Mouse (Mus musculus) midbrain, embryonic 13.5 days (tissue): Measurements from ENCODE around the gene Elavl4. TPM values are rescaled to one million over a fixed set of nuclear protein-coding genes. Genes with fewer than 3 reads are reported as not detected.

ENCODE experiments used
- ATAC-seq: fragments of 200-750 bp; cut with Nextera tagmentation; 2 replicates; pipeline ENCODE4 v1.8.0; 2017; ENCODE audit warnings: mild to moderate bottlenecking, moderate TSS enrichment, moderate library complexity
- H3K27ac ChIP-seq: fragments of 300-500 bp; sonication (generic); 2 replicates; pipeline ENCODE4 v1.5.1; 2015; ENCODE audit warnings: inconsistent platforms, mild to moderate bottlenecking, moderate library complexity
- H3K27me3 ChIP-seq: fragments of 300-500 bp; sonication (generic); 2 replicates; pipeline ENCODE4 v1.6.1; 2015; ENCODE audit warnings: mild to moderate bottlenecking, inconsistent platforms
- H3K36me3 ChIP-seq: fragments of 300-500 bp; sonication (generic); 2 replicates; pipeline ENCODE4 v1.6.1; 2015; ENCODE audit warnings: mild to moderate bottlenecking, inconsistent platforms
- H3K4me1 ChIP-seq: fragments of 300-500 bp; sonication (generic); replicated peaks from 2 replicates; pipeline ENCODE4 v1.6.1; 2015; ENCODE audit warnings: inconsistent platforms
- H3K4me2 ChIP-seq: fragments of 300-500 bp; sonication (generic); replicated peaks from 2 replicates; pipeline ENCODE4 v1.6.1; 2015; ENCODE audit warnings: moderate library complexity, mild to moderate bottlenecking, inconsistent platforms
- H3K4me3 ChIP-seq: fragments of 300-500 bp; sonication (generic); replicated peaks from 2 replicates; pipeline ENCODE4 v1.5.1; 2015; ENCODE audit warnings: mild to moderate bottlenecking, inconsistent platforms
- H3K9ac ChIP-seq: fragments of 300-500 bp; sonication (generic); replicated peaks from 2 replicates; pipeline ENCODE4 v1.6.1; 2015; ENCODE audit warnings: mild to moderate bottlenecking, inconsistent platforms
- H3K9me3 ChIP-seq: fragments of 300-500 bp; sonication (generic); 2 replicates; pipeline ENCODE4 v1.6.1; 2016; ENCODE audit warnings: mild to moderate bottlenecking, inconsistent platforms
- WGBS: fragments of 180-500 bp; shearing (Covaris S2); methylation state at CpG from one replicate; pipeline ENCODE4 v1.1.7; 2015; 5-methylcytosine and 5-hydroxymethylcytosine counted together
- polyA plus RNA-seq: library from polyadenylated mRNA; unstranded; fragments of >200 nt; fragmentation: Nextera tagmentation; extraction: Ambion mirVana; gene quantifications from 2 replicates; pipeline ENCODE4 v1.2.1, GENCODE M21; 2015

The Elavl4 gene
- polyA plus RNA-seq, 1 experiment from 2014 or later = 327 TPM

DNA sequence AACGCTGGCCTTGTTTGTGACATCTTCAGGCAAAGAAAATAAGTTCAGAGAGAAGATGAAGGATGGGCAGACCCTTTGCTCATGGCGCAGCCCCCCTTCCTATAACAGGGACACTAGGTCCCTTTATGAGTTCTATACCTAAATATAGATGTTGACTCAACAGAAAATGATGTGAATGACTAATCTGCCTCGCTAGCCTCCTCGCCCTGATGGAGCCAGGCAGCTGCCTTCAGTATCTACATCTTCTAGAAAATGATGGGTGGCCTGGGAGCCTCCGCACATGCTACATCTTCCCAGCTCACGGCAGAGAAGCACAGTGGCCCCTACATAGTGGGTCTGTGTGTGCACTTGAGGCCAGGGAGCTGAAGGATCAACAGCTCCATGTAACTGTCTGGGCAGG is 137.2 kb downstream of the Elavl4 start:
- H3K36me3 ChIP-seq = peaks cover 60% of the 10 kb centered on the region
- H3K4me3 ChIP-seq = no peak overlapping the region
- H3K4me2 ChIP-seq = no peak overlapping the region
- peaks cover 42% of the 10 kb centered on the region for H3K4me1 ChIP-seq
- 88% methylated on average over 6 of the region's 6 CpGs for WGBS
- H3K27ac ChIP-seq = peak overlapping the region; percentile 14; the same call in 1 of the 2 replicates
- H3K9ac ChIP-seq = no peak overlapping the region
- H3K9me3 ChIP-seq = no peaks in the 10 kb centered on the region
- H3K27me3 ChIP-seq = no peaks in the 10 kb centered on the region
- no peak for ATAC-seq

DNA sequence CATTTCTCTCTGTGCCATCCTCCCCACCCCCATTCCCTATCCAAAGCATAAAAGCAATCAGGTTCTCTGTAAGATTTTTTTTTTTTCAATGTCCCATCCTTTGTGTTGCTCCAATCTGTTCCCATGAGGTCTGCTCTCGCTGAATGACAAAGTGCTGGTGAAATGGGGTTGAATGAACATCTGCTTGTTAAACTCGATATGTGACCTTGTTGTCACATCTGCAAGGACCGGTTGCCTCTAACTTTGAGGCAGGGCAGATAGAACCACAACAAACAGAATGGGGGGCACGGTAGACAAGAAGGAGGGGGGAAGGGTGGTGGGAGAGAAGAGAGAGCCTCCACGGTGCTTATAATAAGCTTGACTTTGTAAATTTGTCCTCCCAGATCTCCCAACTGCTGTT is 138.0 kb downstream of the Elavl4 start:
- Histone ChIP-seq H3K27ac (0 out of 2 replicates have a peak overlapping the region, but pooled peaks have one; percentile 5), H3K27me3 (no peaks in the 10 kb centered on the region), H3K36me3 (peaks cover 61% of the 10 kb centered on the region), H3K4me2 (no peak overlapping the region), H3K4me1 (peaks cover 42% of the 10 kb centered on the region), H3K4me3 (no peak overlapping the region), H3K9me3 (no peaks in the 10 kb centered on the region), H3K9ac (no peak overlapping the region)
- no peak for ATAC-seq
- WGBS = 42% methylated on average over 5 of the region's 5 CpGs

DNA sequence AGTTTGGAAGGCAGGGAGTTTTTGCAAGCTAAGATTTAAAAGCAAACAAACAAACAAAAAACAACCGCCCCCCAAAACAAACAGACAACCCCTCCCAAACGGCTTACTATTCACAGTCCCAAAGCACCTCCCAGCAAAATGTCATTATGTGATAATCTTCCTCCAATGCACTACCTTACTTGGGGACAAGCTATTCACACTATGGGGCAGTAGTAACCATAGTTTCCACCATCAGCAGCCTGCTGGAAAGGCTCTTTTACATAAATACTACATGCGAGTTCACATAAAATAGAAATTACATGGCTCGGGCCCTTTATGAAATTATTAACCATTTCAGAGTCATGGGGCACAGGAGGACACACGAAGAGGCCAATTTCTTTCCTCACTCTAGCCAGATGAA is 141.5 kb downstream of the Elavl4 start:
- Histone ChIP-seq H3K27ac (0 out of 2 replicates have a peak overlapping the region, but pooled peaks have one; percentile 41), H3K4me3 (no peak overlapping the region), H3K4me1 (peaks cover 42% of the 10 kb centered on the region), H3K9ac (no peak overlapping the region), H3K4me2 (no peak overlapping the region), H3K36me3 (peaks cover 56% of the 10 kb centered on the region), H3K27me3 (no peaks in the 10 kb centered on the region), H3K9me3 (no peaks in the 10 kb centered on the region)
- ATAC-seq = no peak
- 68% methylated on average over 5 of the region's 5 CpGs for WGBS

DNA sequence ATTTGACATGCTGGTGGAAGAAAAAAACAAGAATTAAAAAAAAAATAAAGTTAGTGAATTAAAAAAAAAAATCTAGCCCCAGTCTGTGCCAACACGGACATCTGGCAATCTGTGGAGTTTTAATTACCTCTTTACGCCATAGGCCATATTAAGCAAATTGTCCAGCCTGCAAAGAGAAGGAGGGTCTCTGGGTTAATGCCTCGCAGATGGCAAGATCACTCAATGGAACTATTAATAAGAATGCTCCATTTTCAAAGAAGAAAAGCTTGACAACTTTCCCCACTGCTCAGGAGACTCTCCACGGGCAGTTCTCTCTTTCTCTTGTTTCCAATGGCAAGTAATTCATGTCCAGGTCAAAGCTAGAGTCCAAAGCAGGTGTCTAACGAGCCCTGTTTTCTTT is 142.1 kb downstream of the Elavl4 start:
- Histone ChIP-seq H3K9ac (no peak overlapping the region), H3K4me3 (no peak overlapping the region), H3K27me3 (no peaks in the 10 kb centered on the region), H3K4me1 (peaks cover 38% of the 10 kb centered on the region), H3K9me3 (no peaks in the 10 kb centered on the region), H3K27ac (0 out of 2 replicates have a peak overlapping the region, but pooled peaks have one; percentile 27), H3K4me2 (no peak overlapping the region), H3K36me3 (peaks cover 51% of the 10 kb centered on the region)
- WGBS = 34% methylated on average over 5 of the region's 5 CpGs
- ATAC-seq = 0 out of 2 replicates have a peak, but pooled peaks have one; percentile 2

DNA sequence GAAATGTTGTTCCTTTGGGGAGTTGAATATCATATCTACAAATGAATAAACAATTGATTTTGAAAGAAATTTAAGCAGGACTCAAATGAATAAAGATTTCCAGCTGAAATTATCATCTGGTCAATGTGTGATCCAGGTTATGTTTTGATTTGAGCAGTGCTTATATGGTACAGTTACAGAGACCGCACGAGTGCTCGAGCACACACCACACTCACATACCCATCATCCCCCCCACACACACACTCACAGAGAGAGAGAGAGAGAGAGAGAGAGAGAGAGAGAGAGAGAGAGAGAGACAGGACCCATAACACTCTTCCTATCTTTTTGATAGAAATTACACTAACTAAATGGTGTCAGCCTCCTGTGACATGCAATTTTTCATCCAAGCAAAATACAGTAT is 150.0 kb downstream of the Elavl4 start:
- peaks cover 5% of the 10 kb centered on the region; the same call in 1 of the 2 replicates for H3K4me1 ChIP-seq
- H3K36me3 ChIP-seq = peaks cover 9% of the 10 kb centered on the region
- no peak overlapping the region for H3K27ac ChIP-seq
- H3K9me3 ChIP-seq = no peaks in the 10 kb centered on the region
- H3K9ac ChIP-seq = no peak overlapping the region
- H3K4me2 ChIP-seq = no peak overlapping the region
- 0 out of 2 replicates have a peak, but pooled peaks have one; percentile 58 for ATAC-seq
- H3K4me3 ChIP-seq = no peak overlapping the region
- WGBS = 71% methylated on average over 3 of the region's 3 CpGs
- no peaks in the 10 kb centered on the region for H3K27me3 ChIP-seq

DNA sequence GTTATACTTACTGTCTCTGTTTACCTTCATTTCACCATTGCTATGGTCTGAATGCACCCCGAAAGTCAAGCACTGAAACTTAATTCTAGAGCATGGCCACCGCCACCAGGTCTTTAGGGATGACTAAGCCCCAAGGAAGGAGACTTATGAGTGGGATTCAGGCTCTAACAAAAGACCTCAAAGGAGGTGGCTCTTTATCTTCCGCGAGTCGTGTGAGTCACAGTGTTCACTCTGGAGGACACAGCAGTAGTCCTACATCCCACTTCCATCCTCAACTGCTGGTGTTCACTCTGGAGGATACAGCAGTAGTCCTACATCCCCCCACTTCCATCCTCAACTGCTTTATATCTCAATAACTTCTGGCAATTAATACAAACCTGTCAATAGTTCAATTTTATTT is 151.8 kb downstream of the Elavl4 start:
- Histone ChIP-seq H3K9me3 (no peaks in the 10 kb centered on the region), H3K36me3 (0 out of 2 replicates have a peak, but pooled peaks cover 3% of the 10 kb centered on the region), H3K9ac (no peak overlapping the region), H3K27me3 (no peaks in the 10 kb centered on the region), H3K27ac (no peak overlapping the region), H3K4me2 (no peak overlapping the region), H3K4me3 (no peak overlapping the region), H3K4me1 (peaks cover 5% of the 10 kb centered on the region; the same call in 1 of the 2 replicates)
- no peak for ATAC-seq
- WGBS = 79% methylated on average over 5 of the region's 5 CpGs

DNA sequence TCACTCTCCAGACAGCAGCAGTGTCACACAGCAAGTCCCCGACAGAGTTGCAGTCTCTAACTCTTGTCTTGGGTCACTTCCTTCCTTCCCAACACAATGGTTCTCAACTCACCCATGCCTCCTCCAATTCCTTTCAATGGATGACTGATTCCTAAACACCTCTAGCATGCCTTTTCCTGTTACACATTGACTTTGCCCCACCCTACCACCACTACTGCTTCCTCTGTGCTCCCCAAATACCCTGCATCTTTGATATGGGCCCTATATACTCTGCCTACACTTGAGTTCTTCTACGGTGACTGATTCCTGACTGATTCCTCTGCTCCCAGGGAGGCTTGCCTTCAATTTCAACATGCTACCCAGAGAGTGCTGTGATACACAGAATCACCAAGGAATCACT is 153.1 kb downstream of the Elavl4 start:
- 66% methylated on average over 2 of the region's 2 CpGs for whole genome bisulfite sequencing
- Histone ChIP-seq H3K4me3 (no peak overlapping the region), H3K4me2 (no peak overlapping the region), H3K4me1 (peaks cover 5% of the 10 kb centered on the region; the same call in 1 of the 2 replicates), H3K9ac (no peak overlapping the region), H3K27me3 (no peaks in the 10 kb centered on the region), H3K27ac (no peak overlapping the region), H3K9me3 (no peaks in the 10 kb centered on the region), H3K36me3 (0 out of 2 replicates have a peak, but pooled peaks cover 3% of the 10 kb centered on the region)
- ATAC-seq = no peak

DNA sequence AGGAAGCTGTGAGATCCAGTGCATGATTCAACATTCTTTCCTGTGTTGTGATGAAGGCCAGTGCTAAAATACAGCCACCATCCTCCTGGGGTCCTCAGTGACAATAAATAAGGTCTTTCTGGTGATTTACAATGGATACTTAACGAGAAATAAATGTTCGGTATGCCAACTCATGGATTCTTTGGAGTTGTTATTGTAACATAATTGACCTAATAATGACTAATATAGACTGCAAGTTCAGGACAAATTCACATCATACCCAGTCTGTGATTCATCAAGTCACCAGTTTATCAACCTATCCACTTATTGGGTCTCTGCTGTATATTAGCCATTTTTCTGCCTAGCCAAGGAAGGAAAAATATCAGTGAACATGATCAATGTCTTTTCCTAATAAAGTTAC is 174.4 kb downstream of the Elavl4 start:
- H3K4me2 ChIP-seq = no peak overlapping the region
- no peaks in the 10 kb centered on the region for H3K9me3 ChIP-seq
- H3K27me3 ChIP-seq = no peaks in the 10 kb centered on the region
- 93% methylated on average over 2 of the region's 2 CpGs for WGBS
- H3K9ac ChIP-seq = no peak overlapping the region
- no peaks in the 10 kb centered on the region for H3K36me3 ChIP-seq
- no peak overlapping the region for H3K4me3 ChIP-seq
- no peak overlapping the region for H3K27ac ChIP-seq
- no peak for ATAC-seq
- no peaks in the 10 kb centered on the region for H3K4me1 ChIP-seq

DNA sequence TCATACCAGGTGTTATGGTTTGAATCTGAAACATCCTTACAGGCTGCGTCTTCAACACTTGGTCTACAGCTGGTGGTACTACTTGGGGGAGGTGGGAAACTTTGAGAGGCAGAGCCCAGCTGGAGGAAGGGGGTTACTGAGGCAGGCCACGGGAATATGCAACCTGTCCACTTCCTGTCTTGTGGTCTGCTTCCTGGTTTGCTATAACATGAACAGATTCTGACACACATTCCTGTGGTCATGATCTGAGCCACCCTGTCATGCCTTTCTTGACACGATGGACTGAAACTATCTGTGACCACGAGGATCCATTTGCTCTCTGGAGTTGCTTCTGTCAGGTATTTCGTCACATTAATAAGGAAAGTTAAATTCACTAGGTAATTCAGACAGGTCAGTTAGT is 179.7 kb downstream of the Elavl4 start:
- Histone ChIP-seq H3K4me3 (no peak overlapping the region), H3K27ac (no peak overlapping the region), H3K27me3 (no peaks in the 10 kb centered on the region), H3K9ac (no peak overlapping the region), H3K36me3 (no peaks in the 10 kb centered on the region), H3K4me2 (no peak overlapping the region), H3K9me3 (no peaks in the 10 kb centered on the region), H3K4me1 (no peaks in the 10 kb centered on the region)
- no peak for ATAC-seq
- 89% methylated on average over 5 of the region's 5 CpGs for WGBS

DNA sequence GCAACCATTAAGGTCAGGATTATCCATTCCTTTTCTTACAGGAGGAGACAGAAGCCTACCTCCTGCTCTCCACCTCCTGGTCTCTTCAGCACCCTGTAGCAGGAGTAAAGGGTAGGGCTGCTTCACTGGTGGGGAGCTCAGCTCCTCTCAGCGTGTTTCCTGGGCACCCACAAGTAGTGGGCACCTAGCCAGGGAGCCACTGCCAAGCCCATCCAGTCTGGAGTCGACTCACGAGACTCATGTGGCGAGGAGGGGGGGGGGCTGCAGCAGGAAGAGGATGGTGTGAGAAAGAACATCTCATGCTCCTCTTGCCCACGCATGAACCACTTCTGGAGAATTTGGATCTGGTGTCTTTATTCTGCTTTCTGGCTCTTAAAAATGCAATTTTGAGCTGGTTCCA is 186.5 kb downstream of the Elavl4 start:
- no peaks in the 10 kb centered on the region for H3K36me3 ChIP-seq
- ATAC-seq = no peak
- H3K4me3 ChIP-seq = no peak overlapping the region
- WGBS = 93% methylated on average over 5 of the region's 5 CpGs
- H3K9ac ChIP-seq = no peak overlapping the region
- H3K9me3 ChIP-seq = no peaks in the 10 kb centered on the region
- H3K4me2 ChIP-seq = no peak overlapping the region
- H3K4me1 ChIP-seq = no peaks in the 10 kb centered on the region
- no peaks in the 10 kb centered on the region for H3K27me3 ChIP-seq
- H3K27ac ChIP-seq = no peak overlapping the region

DNA sequence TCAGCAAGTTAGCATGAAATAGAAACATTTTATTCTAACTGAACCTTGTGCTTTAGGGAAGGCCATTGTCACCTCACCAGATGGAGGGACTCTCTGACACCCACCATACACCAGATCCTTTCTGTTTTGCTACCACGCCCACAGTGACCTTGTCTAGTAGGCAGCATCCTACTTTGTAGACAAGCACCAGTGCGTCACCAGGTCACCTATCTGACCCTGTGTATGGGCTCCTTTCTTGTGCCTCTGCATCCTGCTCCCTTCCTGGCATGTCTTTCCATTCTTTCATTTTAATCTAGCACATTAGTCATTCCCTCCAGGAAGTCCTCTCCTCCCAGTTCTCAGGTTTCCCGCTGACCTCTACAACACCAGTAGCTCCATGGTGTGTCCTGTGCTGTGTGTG is 190.1 kb downstream of the Elavl4 start:
- Histone ChIP-seq H3K4me1 (peaks cover 6% of the 10 kb centered on the region; the same call in 1 of the 2 replicates), H3K9ac (no peak overlapping the region), H3K4me2 (no peak overlapping the region), H3K27ac (no peak overlapping the region), H3K36me3 (no peaks in the 10 kb centered on the region), H3K9me3 (no peaks in the 10 kb centered on the region), H3K27me3 (no peaks in the 10 kb centered on the region), H3K4me3 (no peak overlapping the region)
- no peak for ATAC-seq
- WGBS = 88% methylated on average over 3 of the region's 3 CpGs

DNA sequence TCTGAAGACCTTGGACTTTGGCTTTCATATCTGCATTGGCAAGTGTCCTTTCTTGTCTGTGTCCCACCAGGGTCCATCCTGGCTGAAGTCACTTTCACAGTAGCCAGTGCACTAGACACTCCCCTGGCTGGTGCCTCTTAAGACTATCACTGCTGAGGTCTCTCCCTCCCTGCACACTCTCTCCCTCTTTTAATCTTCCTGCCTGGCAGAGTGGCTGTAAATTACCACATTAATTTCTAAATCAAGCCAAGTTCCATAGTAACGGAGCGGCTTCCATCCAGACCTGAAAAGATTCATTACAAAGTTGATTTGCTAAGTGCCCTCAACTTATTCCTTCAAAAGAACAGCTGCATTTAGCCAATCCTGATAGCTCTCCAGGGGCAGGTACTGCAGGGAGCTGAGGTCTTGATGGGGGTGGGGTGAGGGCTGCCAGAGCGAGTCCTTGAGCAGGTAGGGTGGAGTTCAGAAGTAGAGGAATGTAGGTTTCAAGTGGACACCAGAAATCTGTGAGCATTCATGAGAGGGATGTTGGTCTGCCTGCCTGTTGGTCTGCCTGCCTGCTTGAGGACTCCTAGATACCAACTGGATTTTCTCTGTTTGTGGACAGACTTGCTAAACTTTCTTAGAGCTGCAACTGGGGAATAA is 194.1 kb downstream of the Elavl4 start:
- Histone ChIP-seq H3K36me3 (no peaks in the 10 kb centered on the region), H3K27ac (no peak overlapping the region), H3K4me2 (no peak overlapping the region), H3K4me3 (no peak overlapping the region), H3K4me1 (peaks cover 30% of the 10 kb centered on the region), H3K9ac (no peak overlapping the region), H3K9me3 (no peaks in the 10 kb centered on the region), H3K27me3 (no peaks in the 10 kb centered on the region)
- 50% methylated on average over 3 of the region's 3 CpGs for WGBS
- ATAC-seq = no peak

DNA sequence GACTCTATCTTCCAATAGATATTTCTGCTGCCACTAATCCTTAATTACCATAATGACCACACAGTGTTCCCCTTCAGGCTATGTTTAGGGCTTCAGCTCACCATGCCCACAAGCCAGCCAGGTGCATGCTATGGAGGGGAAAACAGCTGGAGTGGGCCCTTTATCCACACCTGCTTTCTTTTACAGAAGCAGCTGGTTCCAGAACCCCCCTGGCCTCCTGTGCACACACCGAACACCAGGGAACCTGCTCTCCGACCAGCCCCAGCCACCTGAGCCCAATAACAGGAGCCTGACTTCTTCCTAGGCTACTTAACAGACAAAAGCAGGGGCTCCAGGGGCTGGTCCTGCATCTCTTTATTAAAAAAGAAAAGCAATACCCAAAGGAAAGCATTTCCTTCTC is 195.8 kb downstream of the Elavl4 start:
- Histone ChIP-seq H3K27me3 (no peaks in the 10 kb centered on the region), H3K4me2 (no peak overlapping the region), H3K9me3 (no peaks in the 10 kb centered on the region), H3K9ac (no peak overlapping the region), H3K27ac (peak overlapping the region; percentile 51), H3K36me3 (no peaks in the 10 kb centered on the region), H3K4me3 (no peak overlapping the region), H3K4me1 (peaks cover 41% of the 10 kb centered on the region)
- WGBS = 15% methylated on average over 2 of the region's 2 CpGs
- ATAC-seq = no peak
